Mouse (Mus musculus) megakaryocyte, embryonic 14.5 days (primary cell): ENCODE data around the gene Acads. TPM values are rescaled to one million over a fixed set of nuclear protein-coding genes. Genes with fewer than 3 reads are reported as not detected.
"Not testable (repeated sequence)": the region's sequence is repeated elsewhere in the genome, so short reads cannot be mapped to it uniquely, and the experiment has no call there.

Experiments
- H3K27me3 ChIP-seq: replicated peaks from 2 replicates; pipeline ENCODE3; 2012; ENCODE audit warnings: inconsistent platforms
- H3K36me3 ChIP-seq: replicated peaks from 2 replicates; pipeline ENCODE3; 2012; ENCODE audit warnings: low read length, inconsistent platforms, mixed read lengths
- H3K4me1 ChIP-seq: 2 replicates; pipeline ENCODE4 v1.6.1; 2012; ENCODE audit warnings: inconsistent platforms
- H3K4me3 ChIP-seq: replicated peaks from 2 replicates; pipeline ENCODE3; 2012; ENCODE audit warnings: moderate library complexity, mild to moderate bottlenecking, inconsistent platforms
- H3K9me3 ChIP-seq: 2 replicates; pipeline ENCODE4 v1.6.1; 2012; ENCODE audit warnings: inconsistent platforms
- FLI1 ChIP-seq: IDR thresholded peaks from 2 replicates; pipeline ENCODE4 v1.6.1; 2012; ENCODE audit warnings: low read length, inconsistent platforms, mixed read lengths
- GATA1 ChIP-seq: IDR thresholded peaks from 3 replicates; pipeline ENCODE4 v1.6.1; 2012; ENCODE audit warnings: mixed read lengths, low read length, inconsistent platforms, borderline replicate concordance
- polyA plus RNA-seq: library from polyadenylated mRNA; stranded (reverse); fragments of >175 nt; gene quantifications from 2 replicates; pipeline ENCODE4 v1.2.3, GENCODE M21; 2012; ENCODE audit warnings: low replicate concordance; ENCODE audit not compliant: insufficient read depth

Acads gene
- 34.8 and 43.5 TPM in 2 replicates for polyA plus RNA-seq

DNA sequence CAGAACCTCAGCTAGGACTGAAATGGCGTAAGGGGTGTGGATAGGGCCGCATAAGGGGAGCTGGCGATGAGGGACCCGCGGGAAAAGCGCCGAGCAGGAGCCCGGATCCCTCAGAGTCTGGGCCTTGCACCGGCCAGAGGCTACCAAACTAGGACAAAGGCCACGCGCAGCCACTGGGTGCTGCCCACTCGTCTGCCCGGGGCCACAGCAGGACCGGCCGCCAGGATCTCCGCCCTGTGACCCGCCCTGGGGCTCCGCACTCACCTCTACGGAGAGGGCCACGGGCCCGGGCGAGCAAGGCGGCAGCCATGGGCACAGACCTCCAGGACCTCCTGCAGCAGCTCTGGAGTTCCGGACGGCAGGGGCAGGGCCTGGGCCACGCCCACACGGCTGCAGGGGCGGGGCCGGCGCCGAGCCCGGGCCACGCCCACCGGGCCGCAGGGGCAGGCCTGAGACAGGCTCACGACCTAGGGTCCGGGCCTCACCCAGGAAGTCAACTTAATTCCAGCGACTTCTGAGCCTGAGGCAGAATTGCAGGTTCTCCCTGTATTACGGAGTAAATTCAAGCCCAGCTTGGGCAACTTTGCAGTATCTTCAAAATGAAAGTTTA lies at the start of gene Acads:
Gene Acads, minus strand, starts transcription at position 386 of the 610 bp plus-strand sequence.
- Histone ChIP-seq H3K4me3 (peak within 1 kb of the TSS; percentile 97), H3K4me1 (peaks cover 29% of the 10 kb centered on the region), H3K27me3 (no peaks in the 10 kb centered on the region), H3K36me3 (peaks cover 46% of the 10 kb centered on the region), H3K9me3 (no peaks in the 10 kb centered on the region)
- no peak for TF ChIP-seq GATA1
- no peak for TF ChIP-seq FLI1

- Histone ChIP-seq H3K9me3 (no peaks in the 10 kb centered on the region), H3K36me3 (no peaks in the 10 kb centered on the region), H3K4me1 (peaks cover 51% of the 10 kb centered on the region), H3K27me3 (peaks cover 6% of the 10 kb centered on the region), H3K4me3 (peak overlapping the region; percentile 57)
- peak; percentile 34; the same call in 1 of the 3 replicates for TF ChIP-seq GATA1
- TF ChIP-seq FLI1: peak; percentile 94; the same call in 1 of the 2 replicates
Measured at GRCm38 (mm10) chr5:115167396-115167795, 48.2 kb upstream of the Acads start.

- H3K9me3 ChIP-seq: no peaks in the 10 kb centered on the region
- TF ChIP-seq GATA1 (no peak), FLI1 (no peak)
Measured at GRCm38 (mm10) chr5:115166815-115167194, 47.7 kb upstream of the Acads start.

GRCm38 (mm10) chr5:115165895-115166814 lies 47.0 kb upstream of the Acads start:
- Histone ChIP-seq H3K36me3 (no peaks in the 10 kb centered on the region), H3K4me3 (peak overlapping the region; percentile 30), H3K9me3 (no peaks in the 10 kb centered on the region), H3K4me1 (peaks cover 55% of the 10 kb centered on the region), H3K27me3 (peaks cover 1% of the 10 kb centered on the region)
- TF ChIP-seq FLI1 (no peak), GATA1 (no peak)

More at GRCm38 (mm10) chr5:115166815-115167194, 47.7 kb upstream of the Acads start:
- no peak overlapping the region for H3K4me3 ChIP-seq
- peaks cover 1% of the 10 kb centered on the region for H3K27me3 ChIP-seq
- peaks cover 50% of the 10 kb centered on the region for H3K4me1 ChIP-seq
- no peaks in the 10 kb centered on the region for H3K36me3 ChIP-seq

DNA sequence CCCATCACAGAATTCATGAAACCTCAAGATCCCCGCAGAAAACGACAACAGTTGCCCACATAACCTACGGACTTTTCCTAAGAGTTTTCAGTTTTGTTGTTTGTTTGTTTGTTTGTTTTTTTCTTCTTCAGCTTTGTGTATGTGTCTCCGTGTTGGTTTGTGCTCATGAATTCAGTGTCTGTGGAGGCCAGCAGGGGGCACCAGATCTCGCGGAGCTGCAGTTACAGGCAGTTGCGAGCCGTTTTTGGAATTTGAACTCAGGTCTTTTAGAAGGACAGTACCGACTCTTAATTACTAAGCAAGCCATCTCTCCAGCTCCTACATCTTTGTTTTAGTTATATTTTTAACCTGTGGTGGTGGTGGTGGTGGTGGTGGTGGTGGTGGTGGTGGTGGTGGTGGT lies 46.2 kb upstream of the Acads start:
- H3K36me3 ChIP-seq: no peaks in the 10 kb centered on the region
- TF ChIP-seq GATA1: no peak
- no peak for TF ChIP-seq FLI1
- peaks cover 1% of the 10 kb centered on the region for H3K27me3 ChIP-seq
- H3K4me3 ChIP-seq: no peak overlapping the region
- H3K4me1 ChIP-seq: peaks cover 63% of the 10 kb centered on the region
- H3K9me3 ChIP-seq: no peaks in the 10 kb centered on the region

DNA sequence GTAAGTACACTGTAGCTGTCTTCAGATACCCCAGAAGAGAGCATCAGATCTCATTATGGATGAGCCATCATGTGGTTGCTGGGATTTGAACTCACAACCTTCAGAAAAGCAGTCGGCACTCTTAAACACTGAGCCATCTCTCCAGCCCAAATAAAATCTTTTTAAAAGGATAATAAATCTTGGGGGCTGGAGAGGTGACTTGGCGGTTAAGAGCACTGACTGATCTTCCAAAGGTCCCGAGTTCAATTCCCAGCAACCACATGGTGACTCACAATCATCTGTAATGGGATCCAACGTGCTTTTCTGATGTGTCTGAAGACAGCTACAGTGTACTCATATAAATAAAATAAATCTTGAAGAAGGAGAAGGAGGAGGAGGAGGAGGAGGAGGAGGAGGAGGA lies 45.3 kb upstream of the Acads start:
- H3K4me1 ChIP-seq: peaks cover 72% of the 10 kb centered on the region
- H3K36me3 ChIP-seq, H3K27me3 ChIP-seq: not testable (repeated sequence)

GRCm38 (mm10) chr5:115163563-115163962 lies 44.4 kb upstream of the Acads start:
- Histone ChIP-seq H3K4me3 (no peak overlapping the region), H3K36me3 (no peaks in the 10 kb centered on the region), H3K9me3 (no peaks in the 10 kb centered on the region), H3K4me1 (peaks cover 75% of the 10 kb centered on the region), H3K27me3 (no peaks in the 10 kb centered on the region)
- TF ChIP-seq GATA1 (no peak), FLI1 (no peak)

More for the DNA sequence above, 45.3 kb upstream of the Acads start:
- H3K4me3 ChIP-seq, H3K9me3 ChIP-seq: not testable (repeated sequence)

DNA sequence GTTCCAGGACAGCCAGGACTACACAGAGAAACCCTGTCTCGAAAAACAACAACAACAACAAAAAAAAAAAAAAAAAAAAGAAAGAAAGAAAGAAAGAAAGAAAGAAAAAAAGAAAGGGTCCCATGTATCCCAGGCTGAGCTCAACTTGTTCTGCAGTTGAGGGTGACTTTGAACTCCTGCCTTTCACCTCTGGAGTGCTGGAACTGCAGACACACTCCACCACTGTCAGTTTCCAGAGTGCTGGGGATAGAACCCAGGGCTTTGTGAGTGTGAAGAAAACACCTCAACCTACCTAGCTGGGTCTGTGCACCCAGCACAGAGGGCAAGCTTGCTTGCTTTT lies 42.8 kb upstream of the Acads start:
- not testable (repeated sequence) for H3K9me3 ChIP-seq, H3K36me3 ChIP-seq, H3K4me3 ChIP-seq, H3K27me3 ChIP-seq
- H3K4me1 ChIP-seq: peaks cover 62% of the 10 kb centered on the region

DNA sequence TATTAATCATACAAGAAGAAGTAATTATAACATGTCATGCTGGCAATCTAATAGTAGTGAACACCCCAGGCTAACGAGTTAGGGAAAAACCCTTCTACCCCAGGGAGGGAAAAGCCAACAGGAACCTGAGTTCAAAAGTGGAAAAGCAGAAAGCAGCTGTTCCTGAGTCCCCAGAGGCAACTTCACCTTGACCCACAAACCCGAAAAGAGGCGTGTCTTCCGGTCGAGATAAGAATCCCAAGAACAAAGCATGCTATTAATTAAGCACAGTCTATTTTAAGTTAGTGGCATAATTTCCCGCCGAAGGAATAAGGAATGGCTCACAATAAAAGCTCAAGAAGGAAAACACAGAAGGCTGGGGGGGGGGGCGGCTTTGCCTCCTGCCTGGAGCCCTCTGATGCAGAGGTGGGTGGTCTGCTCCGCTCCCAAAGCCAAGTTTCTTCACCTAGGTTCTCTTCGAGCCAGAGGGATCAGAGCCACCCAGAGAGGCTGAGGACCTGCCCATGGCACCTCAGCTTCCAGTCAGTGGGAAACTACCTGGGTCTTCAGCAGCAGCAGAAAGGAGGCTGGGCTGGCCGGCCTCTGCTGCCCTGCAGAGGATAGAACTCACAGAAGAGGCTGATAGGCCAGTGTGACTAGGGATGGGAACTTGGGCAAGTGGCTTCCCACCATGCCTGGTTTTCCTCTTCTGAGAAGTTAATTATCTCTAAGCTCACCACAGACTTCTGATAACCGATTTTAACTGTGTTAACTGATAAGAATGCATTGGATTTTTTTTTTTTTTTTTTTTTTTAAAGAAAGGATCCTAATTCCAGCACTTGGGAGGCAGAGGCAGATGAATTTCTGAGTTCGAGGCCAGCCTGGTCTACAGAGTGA lies 42.2 kb upstream of the Acads start:
- peak overlapping the region; percentile 46 for H3K4me3 ChIP-seq
- no peaks in the 10 kb centered on the region for H3K9me3 ChIP-seq
- H3K36me3 ChIP-seq: no peaks in the 10 kb centered on the region
- peaks cover 60% of the 10 kb centered on the region for H3K4me1 ChIP-seq
- H3K27me3 ChIP-seq: no peaks in the 10 kb centered on the region
- TF ChIP-seq FLI1 (no peak), GATA1 (no peak)
